Mouse (Mus musculus) spleen, adult 12 weeks (tissue): ENCODE results near the gene Adm.
"Not testable (repeated sequence)": the region's sequence is repeated elsewhere in the genome, so short reads cannot be mapped to it uniquely, and the experiment has no call there.

ENCODE experiments used
- DNase-seq: peaks from one replicate; pipeline ENCODE4 v3.0.0; 2022; ENCODE audit warnings: low spot score

The Adm gene

DNA sequence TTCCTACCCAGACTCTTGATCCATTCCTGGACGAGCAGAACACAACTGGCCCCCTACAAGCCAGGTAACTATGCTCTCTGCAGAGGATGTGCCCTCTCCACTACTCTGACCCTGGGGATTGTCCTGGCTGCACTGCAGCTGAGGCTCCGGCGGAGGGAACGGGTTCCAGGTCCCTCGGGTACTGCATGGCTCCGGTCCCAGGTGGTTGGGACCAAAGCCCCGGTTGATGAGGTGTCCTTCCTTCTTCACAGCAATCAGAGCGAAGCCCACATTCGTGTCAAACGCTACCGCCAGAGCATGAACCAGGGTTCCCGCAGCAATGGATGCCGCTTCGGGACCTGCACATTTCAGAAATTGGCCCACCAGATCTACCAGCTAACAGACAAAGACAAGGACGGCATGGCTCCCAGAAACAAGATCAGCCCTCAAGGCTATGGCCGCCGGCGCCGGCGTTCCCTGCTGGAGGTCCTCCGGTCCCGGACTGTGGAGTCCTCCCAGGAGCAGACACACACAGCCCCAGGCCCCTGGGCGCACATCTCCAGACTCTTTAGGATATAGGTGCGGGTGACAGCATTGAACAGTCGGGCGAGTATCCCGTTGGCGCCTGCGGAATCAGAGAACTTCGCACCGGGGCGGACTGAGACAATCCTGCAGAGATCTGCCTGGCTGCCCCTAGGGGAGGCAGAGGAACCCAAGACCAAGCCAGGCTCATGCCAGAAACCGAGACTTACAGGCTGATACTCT is 1.3 kb downstream of the Adm start:
- DNase-seq = no peak

GRCm38 (mm10) chr7:110629892-110630666 is 2.6 kb downstream of the Adm start:
- peak; percentile 47 for DNase-seq

- DNase-seq = no peak
Observed at GRCm38 (mm10) chr7:110631136-110631888, 3.9 kb downstream of the Adm start.

DNA sequence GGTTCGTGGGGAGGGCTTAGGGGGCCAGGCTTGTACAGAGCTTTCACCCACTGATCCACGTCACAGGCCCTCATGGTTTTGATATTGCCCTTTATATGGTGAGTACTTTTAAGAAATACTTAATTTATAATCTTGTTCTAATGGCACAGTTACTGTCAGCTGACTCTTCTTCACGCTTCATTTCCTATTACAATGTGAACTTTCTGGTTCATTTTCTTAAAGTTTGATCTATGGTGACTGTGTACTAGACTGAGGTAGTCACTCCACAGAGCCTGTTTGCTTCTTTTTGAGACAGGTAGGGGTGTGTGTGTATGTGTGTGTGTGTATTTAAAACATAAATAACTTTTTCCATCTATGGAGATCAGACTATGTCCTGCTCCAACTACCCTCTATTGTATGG is 8.5 kb downstream of the Adm start:
- no peak for DNase-seq

- no peak for DNase-seq
Observed at GRCm38 (mm10) chr7:110636559-110636958, 9.1 kb downstream of the Adm start.

DNA sequence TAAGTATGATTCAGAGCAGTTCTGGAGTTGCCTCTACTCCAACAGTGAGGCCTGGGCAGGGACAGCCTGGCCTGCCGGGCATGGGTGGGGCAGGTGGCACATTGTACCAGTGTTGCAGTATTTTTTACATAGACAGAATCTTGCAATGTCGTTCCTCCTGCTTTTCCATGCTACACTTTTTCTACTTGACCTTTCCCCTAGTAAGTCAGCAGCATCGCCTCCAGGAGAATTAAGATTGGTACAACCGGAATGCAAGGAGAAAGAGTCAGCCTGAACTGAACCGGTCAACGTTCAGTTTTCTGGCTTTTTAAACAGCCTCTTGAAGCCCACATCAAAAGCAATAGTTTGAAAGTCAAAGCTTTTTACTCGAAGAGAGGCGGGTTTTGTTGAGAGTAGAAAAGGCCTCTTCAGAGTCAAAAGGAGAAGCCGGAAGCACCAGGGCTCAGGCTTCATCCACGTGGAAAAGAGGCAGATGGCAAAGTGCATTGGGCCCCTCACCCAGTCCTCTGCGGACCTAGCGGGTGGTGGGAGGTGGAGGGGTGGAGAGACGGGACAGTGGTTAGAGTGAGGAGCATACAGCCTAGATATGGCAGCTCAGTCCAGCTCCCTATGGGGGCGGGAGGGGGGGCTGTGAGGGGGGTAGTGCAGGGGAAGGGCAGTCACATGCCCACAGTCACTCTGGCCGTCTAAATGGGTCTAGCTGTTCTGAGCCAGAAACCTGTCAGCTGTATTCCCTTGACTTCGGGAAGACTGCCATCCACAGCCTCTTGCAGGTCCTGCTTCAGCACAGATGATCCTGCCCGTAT is 11.0 kb downstream of the Adm start:
- DNase-seq = no peak

- no peak for DNase-seq
Observed at GRCm38 (mm10) chr7:110639291-110639915, 11.9 kb downstream of the Adm start.

GRCm38 (mm10) chr7:110639958-110640357 is 12.5 kb downstream of the Adm start:
- not testable (repeated sequence) for DNase-seq

DNA sequence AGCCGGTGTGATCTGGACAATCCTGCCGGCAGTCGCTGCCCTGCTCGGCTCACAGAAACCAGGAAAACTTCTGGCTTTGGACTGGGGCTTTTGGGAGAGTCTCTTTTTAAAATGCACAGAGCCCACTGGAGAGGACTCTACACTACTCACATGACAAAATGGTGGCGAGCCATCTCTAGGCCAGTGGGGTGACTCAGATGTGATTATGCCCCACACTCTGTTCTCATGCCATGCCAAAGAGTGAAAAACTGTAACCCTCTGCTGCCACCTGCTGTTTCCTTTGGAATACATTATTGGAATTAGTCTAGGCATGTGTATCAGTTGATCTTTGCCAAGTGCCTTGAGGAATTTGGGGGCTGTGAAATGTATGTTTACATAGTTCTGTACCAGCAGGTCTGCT is 17.9 kb downstream of the Adm start:
- no peak for DNase-seq

GRCm38 (mm10) chr7:110645859-110646258 is 18.4 kb downstream of the Adm start:
- no peak for DNase-seq

DNA sequence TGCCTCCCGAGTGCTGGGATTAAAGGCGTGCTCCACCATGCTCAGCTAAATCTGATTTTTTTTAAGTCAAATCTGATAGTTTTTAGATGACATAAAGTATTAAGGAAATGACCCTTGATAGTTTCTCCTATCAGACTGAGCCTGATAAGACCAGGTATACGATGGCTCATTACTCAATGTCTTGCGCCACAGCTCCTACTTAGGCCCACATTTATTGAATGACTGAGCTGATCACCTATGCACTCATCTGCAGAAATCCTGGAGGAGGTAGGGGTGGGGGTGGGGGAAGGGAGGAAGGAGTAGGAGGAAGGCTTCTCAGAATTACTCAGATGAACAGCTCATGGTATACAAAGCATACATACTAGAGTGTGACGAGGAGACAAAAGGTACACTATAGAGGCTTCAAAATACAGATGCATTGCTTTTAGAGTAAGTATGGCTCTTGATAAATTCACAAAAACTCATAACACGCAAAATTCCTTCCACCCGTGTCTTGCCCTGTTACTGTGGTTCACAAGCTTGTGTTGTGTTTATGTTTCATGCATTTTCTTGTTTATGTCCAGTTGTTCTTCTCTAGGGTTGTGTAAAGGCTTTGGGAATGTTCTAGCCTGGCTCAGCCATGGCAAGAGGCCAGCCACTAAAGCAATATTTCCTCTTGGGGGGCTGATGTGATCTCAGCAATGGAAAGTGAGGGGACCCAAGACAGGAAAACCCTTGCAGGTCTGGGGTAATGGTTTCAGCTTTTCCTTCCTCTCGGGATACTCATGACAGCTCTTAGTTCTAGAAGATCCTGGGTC is 19.3 kb downstream of the Adm start:
- DNase-seq = no peak

- no peak for DNase-seq
Observed at GRCm38 (mm10) chr7:110647559-110648454, 20.3 kb downstream of the Adm start.

- DNase-seq = no peak
Observed at GRCm38 (mm10) chr7:110648455-110649085, 21.1 kb downstream of the Adm start.

DNA sequence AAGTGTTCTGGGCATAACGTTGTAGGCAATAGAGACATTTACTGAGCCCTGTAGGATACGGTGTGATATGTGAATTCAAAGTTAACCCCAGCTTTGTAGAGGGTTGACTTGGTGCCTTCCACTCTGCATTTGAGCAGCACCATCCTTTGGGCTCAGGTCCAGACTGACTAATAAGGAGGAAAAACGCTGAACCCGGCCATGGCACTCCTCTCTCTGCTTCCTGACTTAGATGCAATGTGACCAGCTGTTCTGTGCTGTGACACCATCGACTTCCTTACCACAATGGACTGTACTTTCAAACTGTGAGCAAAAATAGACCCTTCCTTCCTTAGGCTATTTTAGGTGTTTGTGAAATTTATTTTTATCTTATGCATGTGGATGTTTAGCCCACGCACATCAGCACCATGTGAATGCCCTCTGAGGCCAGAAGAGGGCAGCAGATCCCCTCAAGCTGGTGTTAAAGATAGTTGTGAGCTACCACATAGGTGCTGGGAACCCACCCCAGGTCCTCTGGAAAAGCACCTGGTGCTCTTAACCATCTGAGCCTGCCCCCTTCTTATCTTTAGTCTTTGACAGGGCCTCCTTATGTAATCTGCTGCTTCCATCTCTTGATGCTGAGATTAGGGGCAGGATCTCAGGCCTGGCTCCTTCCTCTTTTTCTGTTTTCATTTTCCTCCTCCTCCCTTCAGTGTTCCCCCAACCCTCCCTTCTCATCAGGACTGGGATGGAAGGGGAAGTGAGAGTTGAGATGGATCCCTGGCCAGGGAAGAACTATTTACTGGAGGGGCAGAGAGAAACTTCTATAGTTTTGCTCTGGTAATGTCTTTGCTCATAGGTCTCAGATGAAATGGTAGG is 21.9 kb downstream of the Adm start:
- no peak for DNase-seq

DNA sequence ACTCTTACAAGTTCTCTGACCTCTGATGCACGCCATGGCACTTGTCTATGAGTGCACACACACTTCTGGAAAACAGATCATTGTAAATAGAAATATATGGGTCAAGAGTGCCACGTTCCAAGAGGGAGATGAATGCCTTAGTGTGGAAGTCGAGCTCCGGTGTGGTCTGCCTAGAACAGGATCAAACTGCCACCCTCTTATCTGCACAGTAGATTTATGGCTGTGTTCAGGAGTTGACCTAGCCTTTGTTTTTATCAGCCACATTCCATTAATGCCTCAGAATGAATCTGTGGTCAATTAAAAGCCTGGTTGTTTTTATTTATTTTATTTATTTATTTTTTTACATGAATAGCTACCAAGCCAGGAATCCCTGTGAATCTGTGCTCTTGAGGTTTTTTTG is 23.0 kb downstream of the Adm start:
- no peak for DNase-seq

- no peak for DNase-seq
Observed at GRCm38 (mm10) chr7:110651091-110651490, 23.6 kb downstream of the Adm start.

DNA sequence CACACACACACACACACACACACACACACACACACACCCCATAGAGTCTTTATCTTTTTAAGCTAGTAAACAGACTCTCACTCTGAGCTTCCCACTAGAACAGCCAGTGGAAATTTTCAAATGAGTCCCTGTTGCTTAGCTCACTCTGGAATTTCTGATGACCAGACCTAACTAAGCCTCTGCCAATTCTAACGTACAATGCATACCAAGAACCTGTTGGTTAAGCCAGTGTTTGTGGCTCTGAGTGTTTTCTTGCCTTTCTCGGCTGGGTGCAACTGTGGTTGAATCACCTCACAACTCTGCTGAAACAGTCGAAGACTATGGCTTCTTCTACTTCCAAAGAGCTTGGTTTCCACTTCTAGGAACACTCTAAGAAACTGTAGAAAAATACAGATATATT is 27.8 kb downstream of the Adm start:
- no peak for DNase-seq

GRCm38 (mm10) chr7:110655966-110656365 is 28.5 kb downstream of the Adm start:
- DNase-seq = no peak
